Mouse (Mus musculus) cerebellum, adult 18-20 months (tissue): ENCODE data around the gene Tlx2.

Experiments
- DNase-seq, 2 experiments: peaks; one replicate each; pipeline ENCODE4 v3.0.0; 2021

Tlx2 gene

GRCm38 (mm10) chr6:83070247-83070310 lies at the start of gene Tlx2:
Gene Tlx2, minus strand, starts transcription at chr6:83070293.
- DNase-seq = peak in 1 of 2 experiments; percentile 34

- DNase-seq = peak in 1 of 2 experiments; percentile 51
Measured at GRCm38 (mm10) chr6:83119734-83120051, 49.6 kb upstream of the Tlx2 start.

- DNase-seq = no peak
Measured at GRCm38 (mm10) chr6:83118825-83119733, 49.0 kb upstream of the Tlx2 start.

- DNase-seq = no peak
Measured at GRCm38 (mm10) chr6:83118369-83118768, 48.3 kb upstream of the Tlx2 start.

- DNase-seq = no peak
Measured at GRCm38 (mm10) chr6:83117616-83118015, 47.5 kb upstream of the Tlx2 start.

GRCm38 (mm10) chr6:83117165-83117438 lies 47.0 kb upstream of the Tlx2 start:
- no peak for DNase-seq

GRCm38 (mm10) chr6:83116373-83117164 lies 46.5 kb upstream of the Tlx2 start:
- no peak for DNase-seq

- no peak for DNase-seq
Measured at GRCm38 (mm10) chr6:83115682-83116372, 45.7 kb upstream of the Tlx2 start.

GRCm38 (mm10) chr6:83115011-83115671 lies 45.0 kb upstream of the Tlx2 start, which contains the start of gene Mogs:
Gene Mogs, plus strand, starts transcription at chr6:83115496.
- peak; percentile 94 to 95 for DNase-seq

GRCm38 (mm10) chr6:83111510-83112136 lies 41.5 kb upstream of the Tlx2 start:
- DNase-seq = no peak

GRCm38 (mm10) chr6:83108762-83109668 lies 38.9 kb upstream of the Tlx2 start, which contains the start of gene Mrpl53:
Gene Mrpl53, plus strand, starts transcription at chr6:83109040.
- peak; percentile 80 to 87 for DNase-seq

GRCm38 (mm10) chr6:83107566-83108400 lies 37.7 kb upstream of the Tlx2 start:
- peak; percentile 68 to 74 for DNase-seq

GRCm38 (mm10) chr6:83104158-83104557 lies 34.1 kb upstream of the Tlx2 start:
- DNase-seq = no peak

GRCm38 (mm10) chr6:83103130-83103650 lies 33.1 kb upstream of the Tlx2 start:
- no peak for DNase-seq

- peak; percentile 52 to 72 for DNase-seq
Measured at GRCm38 (mm10) chr6:83101688-83102556, 31.8 kb upstream of the Tlx2 start.

- DNase-seq = peak; percentile 91 to 94
Measured at GRCm38 (mm10) chr6:83101316-83101687, 31.2 kb upstream of the Tlx2 start, which contains the start of the genes Ccdc142 and Gm42688. Gene Ccdc142, plus strand, starts transcription at chr6:83101601. Gene Gm42688, plus strand, starts transcription at chr6:83101617.

- DNase-seq = no peak
Measured at GRCm38 (mm10) chr6:83098411-83098810, 28.3 kb upstream of the Tlx2 start.

GRCm38 (mm10) chr6:83095968-83096367 lies 25.9 kb upstream of the Tlx2 start:
- DNase-seq = no peak

- no peak for DNase-seq
Measured at GRCm38 (mm10) chr6:83092416-83093127, 22.5 kb upstream of the Tlx2 start.
